Mouse (Mus musculus) forebrain, postnatal 0 days (tissue): ENCODE measurements at regions not wholly inside any gene's neighbourhood (a gene's known extent, or its start where the extent isn't known, plus 50 kb on each side); places are given as distances from the start of the nearest gene placed in this dataset.

Experiments
- ATAC-seq: fragments of 200-750 bp; cut with Nextera tagmentation; 2 replicates; pipeline ENCODE4 v1.8.0; 2017; ENCODE audit warnings: mild to moderate bottlenecking, moderate library complexity
- DNase-seq: peaks from one replicate; pipeline ENCODE4 v3.0.0-alpha.2; 2015
- H3K27ac ChIP-seq: fragments of 300-500 bp; sonication (generic); 2 replicates; pipeline ENCODE4 v1.5.1; 2014; ENCODE audit warnings: low read depth, mild to moderate bottlenecking, antibody characterized with exemption, low read length, moderate library complexity, mixed read lengths
- H3K27me3 ChIP-seq: fragments of 300-500 bp; sonication (generic); 2 replicates; pipeline ENCODE4 v1.6.1; 2014; ENCODE audit warnings: mild to moderate bottlenecking, low read length, mixed read lengths; ENCODE audit not compliant: insufficient read depth
- H3K36me3 ChIP-seq: fragments of 300-500 bp; sonication (generic); 2 replicates; pipeline ENCODE4 v1.6.1; 2014; ENCODE audit warnings: mild to moderate bottlenecking, moderate library complexity; ENCODE audit not compliant: insufficient read depth
- H3K4me1 ChIP-seq: fragments of 300-500 bp; sonication (generic); 2 replicates; pipeline ENCODE4 v1.6.1; 2014; ENCODE audit warnings: antibody characterized with exemption; ENCODE audit not compliant: insufficient read depth
- H3K4me2 ChIP-seq: fragments of 300-500 bp; sonication (generic); 2 replicates; pipeline ENCODE4 v1.6.1; 2014; ENCODE audit warnings: low read depth, mild to moderate bottlenecking, moderate library complexity
- H3K4me3 ChIP-seq: fragments of 300-500 bp; sonication (generic); 2 replicates; pipeline ENCODE4 v1.5.1; 2014; ENCODE audit warnings: low read depth, low read length, mixed read lengths
- H3K9ac ChIP-seq: fragments of 300-500 bp; sonication (generic); 2 replicates; pipeline ENCODE4 v1.6.1; 2014; ENCODE audit warnings: mild to moderate bottlenecking
- H3K9me3 ChIP-seq: fragments of 300-500 bp; sonication (generic); 2 replicates; pipeline ENCODE4 v1.6.1; 2016; ENCODE audit warnings: low read length
- CTCF ChIP-seq: sonication (generic); IDR thresholded peaks from 2 replicates; pipeline ENCODE4 v1.5.1; 2016; ENCODE audit warnings: antibody characterized with exemption, control low read depth, low read depth
- WGBS: fragments of 180-500 bp; shearing (Covaris S2); extraction: QIAGEN DNeasy Blood & Tissue Kit; methylation state at CpG from one replicate; pipeline ENCODE4 v1.1.7; 2014; 5-methylcytosine and 5-hydroxymethylcytosine counted together

DNA sequence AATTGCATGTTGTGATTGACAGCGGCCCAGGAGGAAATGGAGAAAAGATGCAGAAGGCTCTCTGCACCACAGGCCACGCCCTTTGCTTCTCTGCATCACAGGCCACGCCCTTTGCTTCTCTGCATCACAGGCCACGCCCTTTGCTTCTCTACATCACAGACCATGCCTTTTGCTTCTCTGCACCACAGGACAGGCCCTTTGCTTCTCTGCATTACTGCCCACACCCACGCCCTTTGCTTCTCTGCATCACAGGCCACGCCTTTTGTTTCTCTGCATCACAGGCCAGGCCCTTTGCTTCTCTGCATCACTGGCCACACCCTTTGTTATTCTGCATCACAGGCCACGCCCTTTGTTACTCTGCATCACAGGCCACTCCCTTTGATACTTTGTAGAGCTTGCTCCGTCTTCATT, 82.7 kb downstream of the Dyrk2 start:
- TF ChIP-seq CTCF: no peak
- Histone ChIP-seq H3K9me3 (no peaks in the 10 kb centered on the region), H3K27me3 (no peaks in the 10 kb centered on the region), H3K9ac (no peak overlapping the region), H3K27ac (no peak overlapping the region), H3K36me3 (no peaks in the 10 kb centered on the region), H3K4me3 (no peak overlapping the region), H3K4me2 (no peak overlapping the region), H3K4me1 (no peaks in the 10 kb centered on the region; the same call in 1 of the 2 replicates)
- WGBS: 91% methylated on average over 8 of the region's 8 CpGs
- DNase-seq (no peak), ATAC-seq (no peak)

DNA sequence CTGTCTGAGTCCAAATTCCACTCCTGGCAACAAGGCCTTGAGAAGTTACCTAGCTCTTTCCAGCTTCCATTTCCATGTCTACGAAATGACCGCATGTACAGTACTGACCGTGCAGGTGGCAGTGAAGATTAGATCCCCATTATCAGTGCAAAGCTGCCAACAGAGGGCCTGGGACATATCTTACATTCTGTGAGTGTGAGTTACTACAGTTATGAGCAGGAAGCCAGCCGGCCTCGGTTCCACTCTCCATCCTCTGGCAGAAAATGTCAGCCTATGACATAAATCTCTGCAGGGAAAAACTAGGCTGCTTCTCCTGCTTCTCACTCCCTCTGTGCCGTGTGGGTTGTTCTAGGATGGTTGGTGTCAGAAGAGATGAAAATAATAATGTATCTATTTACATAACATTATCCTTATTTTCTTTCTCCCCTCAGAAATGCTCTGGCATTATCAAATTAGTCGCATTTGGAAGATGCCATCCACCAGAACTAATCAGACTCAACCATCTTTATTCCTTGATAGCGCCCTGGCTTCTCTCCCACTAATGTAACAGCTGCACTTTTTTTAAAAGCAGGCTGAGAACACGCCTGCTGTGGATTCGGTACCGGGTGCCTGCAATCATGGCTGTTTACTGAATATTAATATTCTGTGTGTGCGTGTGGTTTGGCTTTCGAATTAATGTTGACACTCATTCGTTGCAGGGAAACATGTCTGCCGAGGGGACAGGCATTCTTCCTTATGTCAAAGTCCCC, 77.5 kb downstream of the Dyrk2 start:
- WGBS: 46% methylated on average over 15 of the region's 15 CpGs
- no peaks in the 10 kb centered on the region for H3K36me3 ChIP-seq
- DNase-seq (peak; percentile 71), ATAC-seq (peak; percentile 73; the same call in 1 of the 2 replicates)
- H3K4me3 ChIP-seq: no peak overlapping the region
- no peaks in the 10 kb centered on the region for H3K27me3 ChIP-seq
- H3K4me2 ChIP-seq: no peak overlapping the region
- peak overlapping the region; percentile 36; the same call in 1 of the 2 replicates for H3K27ac ChIP-seq
- 0 out of 2 replicates have a peak, but pooled peaks have one; percentile 11 for TF ChIP-seq CTCF
- no peak overlapping the region for H3K9ac ChIP-seq
- no peaks in the 10 kb centered on the region; the same call in 1 of the 2 replicates for H3K4me1 ChIP-seq
- H3K9me3 ChIP-seq: no peaks in the 10 kb centered on the region

DNA sequence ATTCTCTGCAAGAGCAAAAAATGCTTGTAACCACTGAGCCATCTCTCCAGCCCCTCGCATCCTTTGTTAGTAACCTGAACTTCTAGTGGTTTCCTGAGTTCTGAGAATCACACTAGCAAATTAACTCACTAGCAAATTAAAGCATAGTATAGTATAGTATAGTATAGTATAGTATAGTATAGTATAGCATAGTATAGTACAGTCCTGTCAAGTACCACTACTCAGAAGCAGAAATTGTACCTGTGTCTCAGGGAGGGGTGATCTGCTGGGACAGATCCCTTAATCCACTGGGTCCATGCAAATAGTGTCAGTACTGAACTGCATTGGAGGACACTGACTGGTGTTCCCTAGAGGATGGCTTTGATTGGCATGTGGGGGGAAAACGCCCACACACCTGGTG, 76.2 kb downstream of the Dyrk2 start:
- 94% methylated on average over 2 of the region's 2 CpGs for WGBS
- H3K4me2 ChIP-seq: no peak overlapping the region
- no peaks in the 10 kb centered on the region for H3K36me3 ChIP-seq
- ATAC-seq (no peak), DNase-seq (no peak)
- no peak overlapping the region for H3K4me3 ChIP-seq
- no peaks in the 10 kb centered on the region; the same call in 1 of the 2 replicates for H3K4me1 ChIP-seq
- no peak for TF ChIP-seq CTCF
- no peaks in the 10 kb centered on the region for H3K9me3 ChIP-seq
- H3K27me3 ChIP-seq: no peaks in the 10 kb centered on the region
- H3K27ac ChIP-seq: no peak overlapping the region
- no peak overlapping the region for H3K9ac ChIP-seq

DNA sequence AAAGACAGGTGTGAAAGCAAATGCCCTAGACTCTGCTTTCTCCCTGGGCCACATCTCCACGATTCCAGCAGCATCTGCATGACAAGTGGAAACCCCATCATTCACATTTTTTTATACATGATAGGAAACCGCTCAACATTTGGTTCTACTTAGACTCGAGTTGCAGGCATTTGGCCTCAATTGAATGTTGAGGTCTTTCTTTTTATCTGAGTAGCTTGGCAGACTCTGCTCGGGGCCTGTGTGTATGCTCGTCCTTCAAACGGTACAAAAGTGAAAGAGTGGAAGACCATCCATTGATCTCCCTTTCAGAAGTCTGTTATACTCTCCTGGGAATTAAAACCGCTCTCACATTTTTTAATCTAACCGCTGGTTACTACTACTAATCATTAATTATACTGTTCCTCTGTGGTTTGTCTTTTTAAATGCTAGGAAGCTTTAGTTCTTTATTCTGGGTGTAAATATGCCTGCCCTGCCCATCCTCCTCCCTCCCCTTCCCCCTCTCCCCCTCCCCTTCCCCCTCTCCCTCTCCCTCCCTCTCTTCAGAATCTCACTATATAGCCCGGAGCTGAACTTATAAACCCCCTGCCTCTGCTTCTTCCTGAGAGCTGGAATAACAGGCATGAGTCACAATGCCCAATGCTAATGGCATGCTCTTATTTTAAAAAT, 75.5 kb downstream of the Dyrk2 start:
- ATAC-seq: no peak
- H3K4me2 ChIP-seq: no peak overlapping the region
- DNase-seq: no peak
- H3K27me3 ChIP-seq: no peaks in the 10 kb centered on the region
- no peak overlapping the region for H3K27ac ChIP-seq
- TF ChIP-seq CTCF: no peak
- H3K4me1 ChIP-seq: no peaks in the 10 kb centered on the region; the same call in 1 of the 2 replicates
- no peak overlapping the region for H3K9ac ChIP-seq
- WGBS: 28% methylated on average over 9 of the region's 9 CpGs
- H3K9me3 ChIP-seq: no peaks in the 10 kb centered on the region
- no peak overlapping the region for H3K4me3 ChIP-seq
- no peaks in the 10 kb centered on the region for H3K36me3 ChIP-seq

DNA sequence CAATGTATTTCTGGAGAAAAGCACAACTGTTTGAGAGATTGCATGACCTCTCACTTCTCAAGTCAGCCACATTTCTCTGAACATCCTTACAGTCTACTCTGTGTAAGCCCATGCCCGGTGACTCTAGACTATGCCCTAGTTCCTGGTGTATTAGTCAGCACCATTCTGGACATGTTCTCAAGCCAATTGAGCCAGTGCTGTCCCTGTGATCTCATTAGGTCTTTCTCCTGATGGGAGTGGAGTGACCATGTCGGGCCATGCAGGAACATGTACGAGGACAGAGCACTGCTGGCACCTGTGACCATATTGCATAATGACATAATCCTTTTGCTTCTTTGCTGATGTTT, 75.0 kb downstream of the Dyrk2 start:
- 81% methylated on average over 3 of the region's 3 CpGs for WGBS
- Histone ChIP-seq H3K9ac (no peak overlapping the region), H3K27ac (no peak overlapping the region), H3K27me3 (no peaks in the 10 kb centered on the region), H3K4me2 (no peak overlapping the region), H3K4me1 (no peaks in the 10 kb centered on the region; the same call in 1 of the 2 replicates), H3K9me3 (no peaks in the 10 kb centered on the region), H3K4me3 (no peak overlapping the region), H3K36me3 (no peaks in the 10 kb centered on the region)
- no peak for ATAC-seq
- no peak for TF ChIP-seq CTCF
- no peak for DNase-seq

DNA sequence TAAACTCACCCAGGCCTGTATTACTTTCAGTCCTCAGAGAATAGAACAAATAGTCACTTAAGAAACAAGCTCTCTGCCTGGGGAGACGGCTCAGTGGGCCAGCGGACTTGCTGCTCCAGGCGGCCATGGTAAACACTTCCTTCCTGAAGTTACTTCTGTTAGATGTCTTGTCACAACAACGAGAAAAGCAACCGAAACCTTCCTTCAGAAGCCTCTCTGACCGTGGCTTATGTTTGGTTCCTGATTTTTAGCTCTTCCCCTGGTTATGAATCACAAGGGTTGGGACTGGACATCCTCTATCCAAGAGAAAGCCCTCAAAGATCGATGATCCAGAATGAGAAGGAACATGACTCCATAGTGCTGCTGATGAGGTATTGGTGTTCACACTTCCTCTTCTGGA, 73.5 kb downstream of the Dyrk2 start:
- Histone ChIP-seq H3K9ac (no peak overlapping the region), H3K9me3 (no peaks in the 10 kb centered on the region), H3K36me3 (no peaks in the 10 kb centered on the region), H3K4me3 (no peak overlapping the region), H3K4me1 (no peaks in the 10 kb centered on the region; the same call in 1 of the 2 replicates), H3K27ac (no peak overlapping the region), H3K4me2 (no peak overlapping the region), H3K27me3 (no peaks in the 10 kb centered on the region)
- DNase-seq (no peak), ATAC-seq (no peak)
- WGBS: 79% methylated on average over 7 of the region's 7 CpGs
- TF ChIP-seq CTCF: no peak

DNA sequence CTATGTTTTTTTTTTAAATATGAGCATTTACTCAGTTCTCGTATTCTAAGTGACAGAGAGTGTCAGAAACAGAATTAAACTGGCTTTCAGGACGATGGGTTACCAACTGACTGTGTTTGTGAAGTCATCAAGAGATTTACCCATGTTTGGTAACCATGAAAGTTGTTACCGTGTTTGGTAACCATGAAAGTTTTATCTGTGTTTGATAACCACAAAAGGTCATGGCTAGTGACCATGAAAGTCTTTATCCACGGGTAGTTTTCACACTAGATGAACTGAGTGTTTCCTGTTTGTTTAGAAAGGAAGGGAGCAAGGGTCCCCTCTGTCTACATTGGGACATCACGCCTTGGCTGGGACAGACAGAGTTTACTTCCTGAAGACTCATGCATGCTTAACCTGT, 72.8 kb downstream of the Dyrk2 start:
- DNase-seq (no peak), ATAC-seq (no peak)
- Histone ChIP-seq H3K4me3 (no peak overlapping the region), H3K9me3 (no peaks in the 10 kb centered on the region), H3K4me2 (no peak overlapping the region), H3K4me1 (no peaks in the 10 kb centered on the region; the same call in 1 of the 2 replicates), H3K9ac (no peak overlapping the region), H3K27me3 (no peaks in the 10 kb centered on the region), H3K27ac (no peak overlapping the region), H3K36me3 (no peaks in the 10 kb centered on the region)
- 91% methylated on average over 5 of the region's 5 CpGs for WGBS
- TF ChIP-seq CTCF: no peak
